Mouse (Mus musculus): ENCODE results near the gene Adgrf1.

Gene Adgrf1

GRCm38 (mm10) chr17:43359826-43360619 is 89.9 kb downstream of the Adgrf1 start, which contains the start of gene Adgrf5:
TSS of gene Adgrf5 (plus strand) at chr17:43360451.
- DNase-seq (ENCODE audit: extremely low read depth, insufficient read length, low spot score), result no peak

DNA sequence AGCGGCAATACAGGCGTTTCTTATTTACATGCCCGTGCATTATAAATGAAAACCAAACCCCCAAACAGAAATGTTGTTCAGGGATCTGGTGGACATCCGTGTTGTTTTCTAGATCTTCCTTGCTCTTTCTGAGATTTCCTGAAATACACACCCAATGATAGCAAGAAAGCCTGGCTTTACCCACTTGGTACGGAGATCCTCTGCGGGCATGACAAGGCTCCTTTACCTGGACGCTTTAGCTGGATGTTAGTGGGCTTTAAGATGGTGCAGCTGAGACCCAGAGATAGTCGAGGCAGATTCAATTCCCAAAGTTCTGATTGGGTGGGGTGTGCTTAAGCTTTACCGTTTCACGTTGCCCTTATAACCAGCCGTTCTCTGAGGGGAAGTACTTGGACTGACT is 90.9 kb downstream of the Adgrf1 start:
- no peak for DNase-seq (ENCODE audit: extremely low read depth, insufficient read length, low spot score)

DNA sequence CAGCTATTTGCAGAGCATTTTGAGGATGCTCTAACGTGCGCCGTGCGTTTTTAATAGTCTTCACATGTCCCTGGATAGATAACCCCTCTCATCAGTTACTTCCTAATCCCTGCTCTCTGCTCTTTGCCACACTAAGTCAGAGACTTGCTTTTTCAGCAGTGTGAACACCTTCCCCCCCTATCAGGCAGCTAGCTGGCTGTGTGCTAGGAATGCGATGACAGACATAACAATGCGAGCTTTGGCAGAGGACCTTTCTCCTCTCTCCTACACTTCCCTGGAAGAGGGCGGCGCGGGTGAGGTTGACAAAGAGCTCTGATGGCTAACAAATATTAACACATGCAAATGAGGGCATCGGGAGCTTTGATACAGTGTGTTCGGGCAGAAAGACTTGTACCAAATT is 92.2 kb downstream of the Adgrf1 start:
- no peak for DNase-seq (ENCODE audit: extremely low read depth, insufficient read length, low spot score)

DNA sequence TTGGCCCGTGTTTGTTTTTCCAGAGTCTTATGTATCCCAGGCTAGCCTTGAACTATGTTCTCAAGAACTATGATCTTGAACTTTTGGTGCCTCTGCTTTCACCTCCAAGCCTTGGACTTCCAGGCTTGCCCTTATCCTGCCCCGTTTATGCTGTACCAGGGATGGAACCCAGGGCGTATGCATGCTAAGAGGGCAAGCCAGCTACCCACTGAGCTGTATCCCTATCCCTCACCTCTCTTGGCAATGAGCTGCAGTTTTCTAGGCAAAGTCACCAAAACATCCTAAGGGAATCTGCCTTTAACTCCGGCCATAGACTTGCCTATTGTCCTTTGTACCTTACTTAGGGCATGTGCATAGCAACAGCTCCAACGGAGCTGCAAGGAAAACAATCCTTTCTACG is 92.8 kb downstream of the Adgrf1 start:
- DNase-seq (ENCODE audit: extremely low read depth, insufficient read length, low spot score), result no peak

- no peak for DNase-seq (ENCODE audit: extremely low read depth, insufficient read length, low spot score)
Observed at GRCm38 (mm10) chr17:43363921-43364320, 93.8 kb downstream of the Adgrf1 start.

DNA sequence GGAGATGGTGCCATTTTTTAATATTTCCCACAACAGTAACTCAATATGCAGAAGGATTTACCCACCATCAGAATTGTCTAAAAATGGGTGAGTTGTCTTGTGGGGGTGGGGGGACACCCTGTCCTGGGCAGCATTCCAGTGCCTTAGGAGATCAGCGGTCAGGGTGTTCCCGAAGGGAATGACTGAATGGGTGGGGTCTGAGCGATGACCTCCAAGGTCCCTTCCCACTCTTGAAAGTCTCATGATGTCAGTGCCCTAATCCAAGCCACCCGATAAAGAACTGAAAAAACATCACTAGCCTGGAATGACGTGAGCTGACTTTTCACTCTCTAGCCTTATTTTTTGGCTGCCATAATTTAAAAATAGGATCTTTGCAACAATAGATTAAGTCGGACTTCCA is 95.2 kb downstream of the Adgrf1 start:
- DNase-seq (ENCODE audit: extremely low read depth, insufficient read length, low spot score), result no peak

DNA sequence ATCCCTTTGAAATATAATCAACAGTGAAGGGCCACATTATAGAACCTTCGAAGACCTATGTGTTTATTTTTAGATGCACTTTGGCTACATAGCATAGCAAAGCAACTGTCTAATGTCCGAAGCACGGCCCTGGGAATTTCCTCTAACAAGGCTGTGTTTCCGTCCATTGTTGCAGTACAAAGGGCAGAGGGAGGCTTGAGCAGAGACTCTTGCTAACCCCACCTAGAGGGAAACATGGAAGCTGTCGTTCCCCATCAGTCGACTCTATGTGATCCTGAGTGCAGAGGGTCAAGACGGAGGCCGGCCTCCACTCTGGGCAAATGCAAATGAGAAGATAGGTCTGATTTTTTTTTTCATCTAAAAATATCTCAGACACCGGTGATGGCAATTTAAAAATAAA is 96.4 kb downstream of the Adgrf1 start:
- no peak for DNase-seq (ENCODE audit: extremely low read depth, insufficient read length, low spot score)

GRCm38 (mm10) chr17:43368171-43368576 is 98.0 kb downstream of the Adgrf1 start:
- no peak for DNase-seq (ENCODE audit: extremely low read depth, insufficient read length, low spot score)

DNA sequence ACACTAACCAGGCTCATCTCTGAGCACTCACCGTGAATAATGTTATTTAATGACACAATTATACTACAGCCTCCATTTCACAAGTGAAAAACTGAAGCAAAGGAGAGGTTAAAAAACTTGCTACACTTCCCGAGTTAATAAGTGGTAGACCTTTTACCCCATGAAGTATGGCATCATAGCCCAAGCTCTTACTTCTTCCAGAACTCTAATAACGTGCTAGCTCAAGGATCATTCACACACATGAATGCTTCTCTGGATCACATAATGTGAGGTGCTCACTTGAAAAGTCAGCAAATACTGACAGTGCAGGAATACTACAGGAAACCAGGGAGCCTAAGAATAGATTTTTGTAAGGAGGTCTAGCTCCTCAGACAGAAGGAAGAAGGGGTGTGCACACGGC is 102.5 kb downstream of the Adgrf1 start:
- no peak for DNase-seq (ENCODE audit: extremely low read depth, insufficient read length, low spot score)

- no peak for DNase-seq (ENCODE audit: extremely low read depth, insufficient read length, low spot score)
Observed at GRCm38 (mm10) chr17:43374020-43374419, 103.9 kb downstream of the Adgrf1 start.

Measured in 3134 (cell line).